Mouse (Mus musculus): ENCODE measurements around the gene Rbl1.
"Not testable (repeated sequence)": the region's sequence is repeated elsewhere in the genome, so short reads cannot be mapped to it uniquely, and the experiment has no call there.

The Rbl1 gene

GRCm38 (mm10) chr2:157204366-157205218, at the start of gene Rbl1:
Gene Rbl1, minus strand, starts transcription at chr2:157204534.
- in situ Hi-C loops (cut with MboI; ENCODE audit: low pct_unique_long_range_greater_than_20kb in 1 of 2, low sequenced_read_pairs in 2 of 2, unreplicated experiment in 1 of 2), result no loop called here

- in situ Hi-C loops (cut with MboI; ENCODE audit: low pct_unique_long_range_greater_than_20kb in 1 of 2, low sequenced_read_pairs in 2 of 2, unreplicated experiment in 1 of 2), result no loop called here
Measured at GRCm38 (mm10) chr2:157248111-157248510, 43.8 kb upstream of the Rbl1 start.

- in situ Hi-C loops (cut with MboI; ENCODE audit: low pct_unique_long_range_greater_than_20kb in 1 of 2, low sequenced_read_pairs in 2 of 2, unreplicated experiment in 1 of 2), result no loop called here
Measured at GRCm38 (mm10) chr2:157245603-157246002, 41.3 kb upstream of the Rbl1 start.

- in situ Hi-C loops (cut with MboI; ENCODE audit: low pct_unique_long_range_greater_than_20kb in 1 of 2, low sequenced_read_pairs in 2 of 2, unreplicated experiment in 1 of 2), result no loop called here
Measured at GRCm38 (mm10) chr2:157245001-157245400, 40.7 kb upstream of the Rbl1 start.

GRCm38 (mm10) chr2:157235946-157236345, 31.6 kb upstream of the Rbl1 start:
- in situ Hi-C loops (cut with MboI; ENCODE audit: low pct_unique_long_range_greater_than_20kb in 1 of 2, low sequenced_read_pairs in 2 of 2, unreplicated experiment in 1 of 2), result no loop called here

GRCm38 (mm10) chr2:157221916-157222315, 17.6 kb upstream of the Rbl1 start:
- in situ Hi-C loops (cut with MboI; ENCODE audit: low pct_unique_long_range_greater_than_20kb in 1 of 2, low sequenced_read_pairs in 2 of 2, unreplicated experiment in 1 of 2), result not testable (repeated sequence)

GRCm38 (mm10) chr2:157220108-157220507, 15.8 kb upstream of the Rbl1 start:
- in situ Hi-C loops (cut with MboI; ENCODE audit: low pct_unique_long_range_greater_than_20kb in 1 of 2, low sequenced_read_pairs in 2 of 2, unreplicated experiment in 1 of 2), result no loop called here

GRCm38 (mm10) chr2:157211731-157212130, 7.4 kb upstream of the Rbl1 start:
- in situ Hi-C loops (cut with MboI; ENCODE audit: low pct_unique_long_range_greater_than_20kb in 1 of 2, low sequenced_read_pairs in 2 of 2, unreplicated experiment in 1 of 2), result no loop called here

GRCm38 (mm10) chr2:157203459-157204365, 622 bp downstream of the Rbl1 start:
- in situ Hi-C loops (cut with MboI; ENCODE audit: low pct_unique_long_range_greater_than_20kb in 1 of 2, low sequenced_read_pairs in 2 of 2, unreplicated experiment in 1 of 2), result no loop called here

- in situ Hi-C loops (cut with MboI; ENCODE audit: low pct_unique_long_range_greater_than_20kb in 1 of 2, low sequenced_read_pairs in 2 of 2, unreplicated experiment in 1 of 2), result no loop called here
Measured at GRCm38 (mm10) chr2:157203026-157203425, 1.3 kb downstream of the Rbl1 start.

GRCm38 (mm10) chr2:157202361-157202760, 2.0 kb downstream of the Rbl1 start:
- in situ Hi-C loops (cut with MboI; ENCODE audit: low pct_unique_long_range_greater_than_20kb in 1 of 2, low sequenced_read_pairs in 2 of 2, unreplicated experiment in 1 of 2), result no loop called here

GRCm38 (mm10) chr2:157201081-157201830, 3.1 kb downstream of the Rbl1 start:
- in situ Hi-C loops (cut with MboI; ENCODE audit: low pct_unique_long_range_greater_than_20kb in 1 of 2, low sequenced_read_pairs in 2 of 2, unreplicated experiment in 1 of 2), result no loop called here

GRCm38 (mm10) chr2:157198405-157198804, 5.9 kb downstream of the Rbl1 start:
- in situ Hi-C loops (cut with MboI; ENCODE audit: low pct_unique_long_range_greater_than_20kb in 1 of 2, low sequenced_read_pairs in 2 of 2, unreplicated experiment in 1 of 2), result not testable (repeated sequence)

GRCm38 (mm10) chr2:157190651-157191050, 13.7 kb downstream of the Rbl1 start:
- in situ Hi-C loops (cut with MboI; ENCODE audit: low pct_unique_long_range_greater_than_20kb in 1 of 2, low sequenced_read_pairs in 2 of 2, unreplicated experiment in 1 of 2), result no loop called here

- in situ Hi-C loops (cut with MboI; ENCODE audit: low pct_unique_long_range_greater_than_20kb in 1 of 2, low sequenced_read_pairs in 2 of 2, unreplicated experiment in 1 of 2), result no loop called here
Measured at GRCm38 (mm10) chr2:157187223-157187622, 17.1 kb downstream of the Rbl1 start.

GRCm38 (mm10) chr2:157186504-157186903, 17.8 kb downstream of the Rbl1 start:
- in situ Hi-C loops (cut with MboI; ENCODE audit: low pct_unique_long_range_greater_than_20kb in 1 of 2, low sequenced_read_pairs in 2 of 2, unreplicated experiment in 1 of 2), result no loop called here

GRCm38 (mm10) chr2:157185022-157185660, 19.2 kb downstream of the Rbl1 start:
- in situ Hi-C loops (cut with MboI; ENCODE audit: low pct_unique_long_range_greater_than_20kb in 1 of 2, low sequenced_read_pairs in 2 of 2, unreplicated experiment in 1 of 2), result no loop called here

- in situ Hi-C loops (cut with MboI; ENCODE audit: low pct_unique_long_range_greater_than_20kb in 1 of 2, low sequenced_read_pairs in 2 of 2, unreplicated experiment in 1 of 2), result no loop called here
Measured at GRCm38 (mm10) chr2:157178167-157178566, 26.2 kb downstream of the Rbl1 start.
